Mouse (Mus musculus) right cerebral cortex, adult 2 months (tissue): Measurements from ENCODE around the gene Trim41.

Source experiments
- DNase-seq, 2 experiments: peaks; one replicate each; pipeline ENCODE4 v3.0.0; 2021 to 2022; ENCODE audit warnings: low spot score in 2 of 2

Gene Trim41

DNA sequence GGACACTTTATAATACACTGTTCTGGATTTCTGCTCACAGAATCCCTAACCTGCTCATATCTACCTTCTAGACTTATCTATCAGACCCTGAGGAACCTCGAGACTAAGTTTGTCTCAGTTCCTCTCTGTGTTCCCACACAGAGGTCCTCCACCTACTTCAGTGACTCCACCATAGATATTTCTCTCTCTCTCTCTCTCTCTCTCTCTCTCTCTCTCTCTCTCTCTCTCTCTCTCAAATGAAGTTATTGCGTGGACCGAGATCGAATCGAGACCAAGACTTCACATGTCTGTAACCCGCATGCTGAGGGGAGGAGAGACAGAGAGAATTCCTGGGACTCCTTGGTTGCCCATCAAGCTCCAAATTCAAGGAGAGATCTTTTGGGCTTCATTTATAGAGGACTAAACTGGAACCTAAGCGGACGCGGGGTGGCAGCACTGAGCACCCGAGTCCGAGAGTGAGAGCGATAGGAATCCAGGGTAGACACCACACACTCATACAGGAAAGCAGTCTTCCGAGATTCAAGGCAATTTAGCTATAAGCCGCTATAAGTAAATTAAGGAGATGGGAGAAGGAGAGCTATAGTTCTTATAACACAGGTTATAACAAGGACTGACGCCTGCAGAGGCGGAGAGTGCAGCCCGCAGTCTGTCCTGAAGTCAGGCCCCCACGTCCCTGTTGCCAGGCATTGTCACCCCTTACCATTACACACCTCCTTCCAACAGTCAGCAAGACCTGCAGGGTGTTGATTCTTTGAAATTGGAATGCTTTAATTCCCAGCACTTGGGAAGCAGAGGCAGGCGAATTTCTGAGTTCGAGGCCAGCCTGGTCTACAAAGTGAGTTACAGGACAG lies 27.0 kb downstream of the Trim41 start:
- peak; percentile 89 to 93 for DNase-seq

GRCm38 (mm10) chr11:48789215-48789614 lies 27.9 kb downstream of the Trim41 start:
- no peak for DNase-seq

DNA sequence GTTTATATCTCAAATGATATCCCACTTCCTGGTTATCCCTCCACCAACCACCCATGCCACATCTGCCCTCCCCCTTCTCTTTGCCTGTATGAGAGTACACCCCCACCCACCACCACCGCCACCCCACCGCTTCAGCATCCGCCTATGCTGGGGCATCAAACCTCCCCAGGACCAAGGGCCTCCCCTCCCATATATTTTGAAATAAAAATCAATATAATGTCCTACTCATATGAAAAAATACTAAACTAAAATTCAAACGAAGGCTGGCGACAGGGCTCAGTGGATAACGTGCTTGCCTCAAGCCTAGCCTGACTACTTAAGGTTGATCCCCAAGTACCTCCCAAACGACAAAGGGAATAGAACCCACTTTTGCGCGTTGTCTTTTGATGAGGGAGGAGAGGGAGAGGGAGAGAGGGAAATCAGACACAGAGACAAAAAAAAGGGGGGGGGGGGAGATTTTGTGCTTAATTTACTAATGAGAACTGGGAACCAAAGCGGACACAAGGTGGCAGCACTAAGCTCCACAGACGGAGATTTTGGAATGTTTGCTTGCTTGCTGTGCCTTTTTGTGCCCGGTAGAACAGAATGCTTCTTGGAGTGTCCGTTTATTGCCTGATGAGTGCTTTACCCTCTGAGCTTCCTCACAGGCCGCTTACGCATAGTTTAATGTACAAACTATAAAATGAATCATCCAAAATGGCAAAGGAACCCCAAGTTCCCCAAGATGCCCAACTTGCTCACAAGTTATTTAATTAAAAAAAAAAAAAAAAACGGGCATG lies 28.7 kb downstream of the Trim41 start:
- peak; percentile 79 to 87 for DNase-seq

GRCm38 (mm10) chr11:48787455-48788211 lies 29.5 kb downstream of the Trim41 start:
- DNase-seq = no peak

GRCm38 (mm10) chr11:48782243-48782642 lies 34.9 kb downstream of the Trim41 start:
- DNase-seq = no peak

DNA sequence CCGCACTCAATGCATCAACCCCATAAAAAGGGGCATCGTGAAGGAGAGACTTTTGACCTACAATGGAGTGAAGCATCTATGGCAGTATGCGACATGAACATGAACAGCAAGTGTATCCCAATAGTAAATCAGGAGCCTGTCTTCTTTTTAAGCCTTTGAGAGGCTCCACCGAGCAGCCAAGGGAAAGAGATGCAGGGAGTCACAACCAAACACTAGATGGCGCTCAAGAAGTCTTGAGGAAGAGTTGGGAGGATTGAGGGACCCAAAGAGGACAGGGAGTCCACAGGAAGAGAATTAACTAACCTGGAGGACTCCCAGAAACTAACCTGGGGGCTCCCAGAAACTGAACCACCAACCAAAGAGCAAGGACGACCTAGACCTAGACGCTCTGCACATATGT lies 37.7 kb downstream of the Trim41 start:
- no peak for DNase-seq

- DNase-seq = no peak
Observed at GRCm38 (mm10) chr11:48777303-48777702, 39.9 kb downstream of the Trim41 start.

- no peak for DNase-seq
Observed at GRCm38 (mm10) chr11:48776664-48777063, 40.5 kb downstream of the Trim41 start.

DNA sequence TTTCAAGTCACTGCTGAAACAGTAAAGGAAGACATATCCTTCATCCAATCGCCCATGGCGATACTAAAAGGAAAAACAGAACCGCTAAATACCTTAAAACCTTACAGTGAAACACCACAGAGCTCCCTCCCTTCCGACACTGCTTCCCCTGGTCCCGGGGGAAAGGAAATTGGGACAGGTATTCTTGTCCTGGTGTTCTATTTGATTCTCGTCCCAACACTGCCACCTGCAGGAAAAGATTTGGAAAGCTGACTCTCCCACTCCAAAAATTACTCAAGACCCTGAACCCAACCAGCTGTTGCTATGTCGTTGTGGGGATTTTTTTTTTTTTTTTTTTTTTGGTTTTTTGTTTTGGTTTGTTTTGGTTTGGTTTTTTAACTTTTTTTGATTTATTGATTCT lies 41.7 kb downstream of the Trim41 start:
- DNase-seq = peak; percentile 81

GRCm38 (mm10) chr11:48774443-48775298 lies 42.5 kb downstream of the Trim41 start:
- DNase-seq = peak; percentile 78 to 79

DNA sequence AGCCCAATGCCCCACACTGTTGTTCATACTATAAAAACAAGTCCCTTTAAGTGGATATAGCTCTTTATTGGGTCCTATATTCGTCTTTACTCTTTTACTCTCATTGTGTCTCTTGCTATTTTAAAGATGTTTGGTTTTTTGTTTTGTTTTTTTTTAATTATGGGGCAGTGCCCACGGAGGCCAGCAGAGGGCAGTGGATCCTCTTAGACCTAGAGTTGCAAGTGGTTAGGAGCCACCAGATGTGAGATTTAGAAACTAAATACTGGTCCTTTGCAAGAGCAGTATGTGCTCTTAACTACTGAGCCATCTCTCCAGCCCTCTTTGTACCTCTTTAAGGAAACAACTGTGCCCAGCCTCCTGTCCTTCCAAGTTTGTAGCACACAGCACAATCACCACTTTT lies 45.5 kb downstream of the Trim41 start:
- DNase-seq = peak in 1 of 2 experiments; percentile 26

DNA sequence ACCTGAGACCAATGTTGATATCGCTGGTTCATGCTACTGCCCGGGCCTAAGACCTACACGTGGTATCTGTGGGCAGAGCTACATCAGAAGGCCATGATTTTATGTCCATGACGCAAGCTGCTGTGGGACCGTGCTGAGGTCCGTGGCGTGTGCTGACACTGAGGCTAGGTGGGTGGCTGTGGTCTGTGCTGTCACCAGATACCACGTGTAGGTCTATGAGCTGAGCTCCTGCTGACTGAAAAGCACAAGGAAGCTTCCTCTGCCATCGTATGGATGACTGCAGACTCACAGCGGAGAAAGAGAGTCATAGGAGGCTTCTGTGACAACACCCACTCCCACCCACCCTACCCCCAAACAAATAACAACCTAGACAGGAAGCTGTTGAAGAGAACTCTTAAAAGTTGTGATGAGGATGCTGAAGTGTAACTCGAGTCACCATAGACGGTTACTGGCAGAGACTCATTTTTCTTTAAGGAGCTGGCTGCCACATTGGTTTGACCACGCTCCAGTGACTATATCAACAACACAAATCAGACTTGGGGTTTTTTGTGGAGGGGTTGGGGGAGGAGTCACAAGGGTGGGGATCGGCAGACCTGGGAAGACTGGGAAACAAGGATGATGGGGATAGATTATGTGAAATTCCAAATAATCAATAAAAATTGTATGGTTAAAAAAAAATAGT lies 49.8 kb downstream of the Trim41 start:
- no peak for DNase-seq

GRCm38 (mm10) chr11:48764119-48764518 lies 53.0 kb downstream of the Trim41 start:
- DNase-seq = peak in 1 of 2 experiments; percentile 37

GRCm38 (mm10) chr11:48759021-48759420 lies 58.1 kb downstream of the Trim41 start:
- no peak for DNase-seq
